ENCODE assay signal across 10 mouse cellular contexts in the genomic region with DNA sequence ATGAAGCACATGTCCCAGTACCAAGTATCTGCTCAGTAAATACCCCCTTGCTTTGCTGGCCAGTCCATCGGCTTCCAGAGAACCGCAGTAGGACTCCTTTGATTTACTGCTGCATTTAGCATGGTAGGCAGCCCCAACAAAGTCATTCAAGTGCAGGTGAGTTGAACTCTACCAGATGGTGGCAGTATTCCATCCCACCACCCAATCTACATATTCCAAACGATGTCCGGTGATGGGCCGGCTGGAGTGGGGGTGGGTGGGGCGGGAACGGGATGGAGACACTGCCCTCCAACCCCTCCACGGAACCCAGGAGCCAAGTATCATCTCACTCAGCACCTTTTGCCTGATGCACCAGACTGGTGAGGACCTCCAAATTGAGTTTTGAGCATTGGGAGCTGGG. TPM values are rescaled to one million over a fixed set of nuclear protein-coding genes. Genes with fewer than 3 reads are reported as not detected.
DNase-seq lines count a peak whose midpoint lies in the region; TF ChIP-seq lines count a peak whose summit lies in the region.
"Had no signal": no experiment of that assay in that cellular context is flagged by ENCODE, and none has a peak within 500 bp of the region (broad histone marks: within the 10 kb centered on the region; RNA-seq: fewer than 3 reads in every experiment).

No protein-coding gene starts in this region.

- H3K9ac ChIP-seq in heart, adult 2 months (ENCODE audit: low read depth, low read length), result no peak overlapping the region

- no peaks in the 10 kb centered on the region for H3K9me3 ChIP-seq in hindbrain, embryonic 10.5 days
- H3K9me3 ChIP-seq in midbrain, embryonic 10.5 days (replicated peaks), result no peaks in the 10 kb centered on the region
- H3K9me3 ChIP-seq: G1E had no signal

- H3K4me3 ChIP-seq in heart, adult 2 months, result no peak overlapping the region
- H3K4me3 ChIP-seq in hindbrain, embryonic 10.5 days, result peak overlapping the region; percentile 45
- H3K4me3 ChIP-seq in midbrain, embryonic 10.5 days, result peak overlapping the region; percentile 46

- TF ChIP-seq POLR2A in heart, adult 2 months (IDR thresholded peaks at IDR 0.05; ENCODE audit: insufficient read depth, low read depth, low read length), result no peak

- WGBS in heart, adult 2 months, result 21% methylated on average over 8 of the region's 8 CpGs
- WGBS in hindbrain, embryonic 10.5 days, result 10% methylated on average over 8 of the region's 8 CpGs
- 8% methylated on average over 8 of the region's 8 CpGs for WGBS in midbrain, embryonic 10.5 days

- H3K27ac ChIP-seq in heart, adult 2 months, result no peak overlapping the region
- H3K27ac ChIP-seq in hindbrain, embryonic 10.5 days, result peak overlapping the region; percentile 78
- H3K27ac ChIP-seq in midbrain, embryonic 10.5 days (replicated peaks), result peak overlapping the region; percentile 69

- H3K4me1 ChIP-seq in heart, adult 2 months (ENCODE audit: control insufficient read depth, insufficient read depth, low read length), result no peaks in the 10 kb centered on the region; the same call in 1 of the 2 replicates
- H3K4me1 ChIP-seq in hindbrain, embryonic 10.5 days (replicated peaks), result peaks cover 56% of the 10 kb centered on the region
- peaks cover 56% of the 10 kb centered on the region for H3K4me1 ChIP-seq in midbrain, embryonic 10.5 days

- no peaks in the 10 kb centered on the region for H3K79me2 ChIP-seq in heart, adult 2 months (replicated peaks; ENCODE audit: control insufficient read depth, insufficient read depth, low read length)

- intact Hi-C loops in heart, adult 2 months (cut with DNase I), result no loop called here
- intact Hi-C loops in heart, postnatal 25 days (cut with DNase I), result no loop called here

- H3K36me3 ChIP-seq in heart, adult 2 months (ENCODE audit: control insufficient read depth, insufficient read depth, low read length), result no peaks in the 10 kb centered on the region
- H3K36me3 ChIP-seq in hindbrain, embryonic 10.5 days, result no peaks in the 10 kb centered on the region
- no peaks in the 10 kb centered on the region; the same call in 1 of the 2 replicates for H3K36me3 ChIP-seq in midbrain, embryonic 10.5 days

- peak; percentile 30 for TF ChIP-seq CTCF in heart, adult 2 months (IDR thresholded peaks at IDR 0.05)

- no peak for DNase-seq in heart, adult 2 months
- no peak for DNase-seq in heart, postnatal 25 days (ENCODE audit: low spot score)
- peak; percentile 90 for DNase-seq in ES-CJ7 (ENCODE audit: low read depth, low spot score)
- peak; percentile 55 for DNase-seq in hindbrain, embryonic 10.5 days (ENCODE audit: low spot score)
- DNase-seq in midbrain, embryonic 10.5 days (ENCODE audit: low spot score), result no peak
- DNase-seq in layer of hippocampus, postnatal 10 days (ENCODE audit: low spot score in 2 of 2), result no peak
- no peak for DNase-seq in cerebellum, adult 11-12 months
- no peak for DNase-seq in frontal cortex, postnatal 36 days (ENCODE audit: low spot score in 2 of 2)

- H3K27me3 ChIP-seq in heart, adult 2 months (ENCODE audit: control insufficient read depth, insufficient read depth, low read length), result no peaks in the 10 kb centered on the region; the same call in 1 of the 2 replicates
- H3K27me3 ChIP-seq in hindbrain, embryonic 10.5 days (ENCODE audit: insufficient read depth, poor library complexity, severe bottlenecking), result peaks cover 51% of the 10 kb centered on the region
- peaks cover 50% of the 10 kb centered on the region for H3K27me3 ChIP-seq in midbrain, embryonic 10.5 days (ENCODE audit: low read depth, poor library complexity, severe bottlenecking)

- no peak for TF ChIP-seq EP300 in heart, adult 2 months (IDR thresholded peaks at IDR 0.05; ENCODE audit: insufficient read depth, low read depth, low read length)

RNA-seq across cellular contexts. Expression of a gene that starts 1.8 kb away (rescaled TPM):
- 1 to 10 TPM; 1.5 to 1.9 TPM for total RNA-seq in heart, adult 2 months (2021)
- polyA plus RNA-seq in heart, adult 2 months (2012; rRNA removed), result 1.6 and 2.0 TPM in 2 replicates
- total RNA-seq in heart, postnatal 25 days (2021), result 1 to 10 TPM; 2.8 to 3.0 TPM
- polyA plus RNA-seq in hindbrain, embryonic 10.5 days (2016; fragmentation: Nextera tagmentation; extraction: Ambion mirVana), result 193 and 219 TPM in 2 replicates
- polyA plus RNA-seq in midbrain, embryonic 10.5 days (2016; fragmentation: Nextera tagmentation; extraction: Ambion mirVana), result 208 and 239 TPM in 2 replicates
- total RNA-seq in layer of hippocampus, postnatal 10 days (2021), result 10 to 100 TPM; 13.6 TPM

RNA-seq across cellular contexts. Expression of a gene that starts 16.9 kb away (rescaled TPM):
- under 1 TPM; 0.42 to 0.50 TPM for total RNA-seq in heart, adult 2 months (2021)
- 1.3 TPM in 2 replicates for polyA plus RNA-seq in heart, adult 2 months (2012; rRNA removed)
- under 1 TPM; 0.48 to 0.55 TPM for total RNA-seq in heart, postnatal 25 days (2021)
- 12.6 and 29.0 TPM in 2 replicates for polyA plus RNA-seq in hindbrain, embryonic 10.5 days (2016; fragmentation: Nextera tagmentation; extraction: Ambion mirVana)
- 6.0 and 14.9 TPM in 2 replicates for polyA plus RNA-seq in midbrain, embryonic 10.5 days (2016; fragmentation: Nextera tagmentation; extraction: Ambion mirVana)
- 10 to 100 TPM; 50.7 to 54.6 TPM for total RNA-seq in layer of hippocampus, postnatal 10 days (2021)
- polyA plus RNA-seq: G1E had no signal

RNA-seq across cellular contexts. Expression of a gene that starts 48.6 kb away (rescaled TPM):
- total RNA-seq in heart, adult 2 months (2021), result 10 to 100 TPM; 20.1 to 20.6 TPM
- polyA plus RNA-seq in heart, adult 2 months (2012; rRNA removed), result 39.0 and 58.0 TPM in 2 replicates
- total RNA-seq in heart, postnatal 25 days (2021), result 10 to 100 TPM; 23.5 to 25.3 TPM
- 101 and 118 TPM in 2 replicates for polyA plus RNA-seq in hindbrain, embryonic 10.5 days (2016; fragmentation: Nextera tagmentation; extraction: Ambion mirVana)
- 98.1 and 112 TPM in 2 replicates for polyA plus RNA-seq in midbrain, embryonic 10.5 days (2016; fragmentation: Nextera tagmentation; extraction: Ambion mirVana)
- total RNA-seq in layer of hippocampus, postnatal 10 days (2021), result 10 to 100 TPM; 89.4 to 94.3 TPM

RNA-seq across cellular contexts. Expression of a gene that starts 52.0 kb away (rescaled TPM):
- total RNA-seq in heart, adult 2 months (2021), result 1 to 10 TPM; 3.7 to 4.1 TPM
- polyA plus RNA-seq in heart, adult 2 months (2012; rRNA removed), result not detected in 2 replicates
- total RNA-seq in heart, postnatal 25 days (2021), result 1 to 10 TPM; 2.8 to 4.2 TPM
- not detected in 2 replicates for polyA plus RNA-seq in hindbrain, embryonic 10.5 days (2016; fragmentation: Nextera tagmentation; extraction: Ambion mirVana)
- polyA plus RNA-seq in midbrain, embryonic 10.5 days (2016; fragmentation: Nextera tagmentation; extraction: Ambion mirVana), result not detected in 2 replicates
- total RNA-seq in layer of hippocampus, postnatal 10 days (2021), result 1 to 10 TPM; 1.5 to 2.2 TPM
- polyA plus RNA-seq: large intestine, adult 2 months had no signal

RNA-seq across cellular contexts. Expression of a gene that starts 52.1 kb away (rescaled TPM):
- under 1 TPM; 0.18 to 0.27 TPM for total RNA-seq in heart, adult 2 months (2021)
- polyA plus RNA-seq in heart, adult 2 months (2012; rRNA removed), result 0.08 and 0.18 TPM in 2 replicates
- total RNA-seq in heart, postnatal 25 days (2021), result not detected
- 0.35 and 0.90 TPM in 2 replicates for polyA plus RNA-seq in hindbrain, embryonic 10.5 days (2016; fragmentation: Nextera tagmentation; extraction: Ambion mirVana)
- 0.16 TPM in 1 of 2 replicates, not detected in the other for polyA plus RNA-seq in midbrain, embryonic 10.5 days (2016; fragmentation: Nextera tagmentation; extraction: Ambion mirVana)
- total RNA-seq in layer of hippocampus, postnatal 10 days (2021), result not detected
- total RNA-seq: G1E had no signal
- polyA plus RNA-seq: G1E; large intestine, adult 2 months had no signal

Comparison
In these comparisons a context has a peak if more than half of its experiments do, and no peak if none do; other contexts are left out.
1. DNase-seq: peak in ES-CJ7 (single experiment) and hindbrain, embryonic 10.5 days (single experiment); none in heart, adult 2 months (0 of 2), heart, postnatal 25 days (single experiment), midbrain, embryonic 10.5 days (single experiment), layer of hippocampus, postnatal 10 days (0 of 2), cerebellum, adult 11-12 months (single experiment) and frontal cortex, postnatal 36 days (0 of 2).
2. RNA of a gene that starts 16.9 kb away (total RNA-seq): 50.7 to 54.6 TPM in layer of hippocampus, postnatal 10 days; 0.48 to 0.55 TPM in heart, postnatal 25 days and 0.42 to 0.50 TPM in heart, adult 2 months; every median in the first group is over 10 times any median in the second.